ENCODE assay signal across 8 mouse cellular contexts in genomic region chr11:109610046-109610794, GRCm38 (mm10). TPM values are rescaled to one million over a fixed set of nuclear protein-coding genes. Genes with fewer than 3 reads are reported as not detected.
DNase-seq lines count a peak whose midpoint lies in the region; ATAC-seq and TF ChIP-seq lines count a peak whose summit lies in the region.

No protein-coding gene starts in this region.

- H3K9me3 ChIP-seq in heart, embryonic 11.5 days (replicated peaks; ENCODE audit: control insufficient read depth, low read length): no peaks in the 10 kb centered on the region
- H3K9me3 ChIP-seq in MEL (replicated peaks; ENCODE audit: insufficient read depth, low read length): no peaks in the 10 kb centered on the region
- H3K9me3 ChIP-seq in heart, postnatal 0 days (replicated peaks; ENCODE audit: control insufficient read depth, low read length): no peaks in the 10 kb centered on the region
- no peaks in the 10 kb centered on the region for H3K9me3 ChIP-seq in limb, embryonic 13.5 days
- no peaks in the 10 kb centered on the region for H3K9me3 ChIP-seq in stomach, embryonic 14.5 days (ENCODE audit: control insufficient read depth, low read depth, low read length)

- no peaks in the 10 kb centered on the region for H3K79me2 ChIP-seq in MEL (ENCODE audit: control insufficient read depth, insufficient read depth, low read length, poor library complexity)

- peak overlapping the region; percentile 86 for H3K4me2 ChIP-seq in heart, embryonic 11.5 days
- H3K4me2 ChIP-seq in heart, postnatal 0 days (ENCODE audit: low read depth, low read length): peak overlapping the region; percentile 83
- H3K4me2 ChIP-seq in limb, embryonic 13.5 days (replicated peaks): peak overlapping the region; percentile 76
- H3K4me2 ChIP-seq in stomach, embryonic 14.5 days (replicated peaks; ENCODE audit: low read depth, low read length): peak overlapping the region; percentile 72

- DNase-seq in heart, adult 11 months: no peak
- no peak for DNase-seq in MEL (ENCODE audit: low read depth, low spot score)
- no peak for DNase-seq in heart, postnatal 0 days (ENCODE audit: low spot score)
- no peak for DNase-seq in spleen, postnatal 4 days (ENCODE audit: low spot score in 2 of 2)

- ATAC-seq in heart, embryonic 11.5 days (replicated peaks; ENCODE audit: insufficient number of reproducible peaks, low FRiP score, low TSS enrichment): no peak
- ATAC-seq in heart, postnatal 0 days (ENCODE audit: insufficient read depth, low read depth): no peak
- no peak for ATAC-seq in limb, embryonic 13.5 days (ENCODE audit: low FRiP score, low read depth)
- ATAC-seq in stomach, embryonic 14.5 days (ENCODE audit: insufficient number of reproducible peaks, insufficient read depth, low FRiP score, low read depth): no peak
- no peak for ATAC-seq in megakaryocyte-erythroid progenitor cell, adult 5-6 weeks (replicated peaks; ENCODE audit: low FRiP score, low TSS enrichment, poor library complexity, severe bottlenecking)

- H3K27ac ChIP-seq in heart, embryonic 11.5 days (ENCODE audit: low read depth, low read length): peak overlapping the region; percentile 88
- H3K27ac ChIP-seq in MEL (ENCODE audit: control insufficient read depth, low read depth, low read length): no peak overlapping the region
- peak overlapping the region; percentile 97 for H3K27ac ChIP-seq in heart, postnatal 0 days (ENCODE audit: low read depth)
- H3K27ac ChIP-seq in limb, embryonic 13.5 days: no peak overlapping the region
- H3K27ac ChIP-seq in stomach, embryonic 14.5 days (ENCODE audit: low read length): peak overlapping the region; percentile 69

- peak overlapping the region; percentile 91 for H3K9ac ChIP-seq in heart, embryonic 11.5 days (ENCODE audit: low read depth, low read length)
- peak overlapping the region; percentile 67 for H3K9ac ChIP-seq in MEL (ENCODE audit: control insufficient read depth, low read depth, low read length, poor library complexity, severe bottlenecking)
- peak overlapping the region; percentile 88 for H3K9ac ChIP-seq in heart, postnatal 0 days (replicated peaks; ENCODE audit: low read depth, low read length)
- H3K9ac ChIP-seq in limb, embryonic 13.5 days: peak overlapping the region; percentile 81
- peak overlapping the region; percentile 64 for H3K9ac ChIP-seq in stomach, embryonic 14.5 days (replicated peaks; ENCODE audit: low read depth, low read length)

- H3K27me3 ChIP-seq in heart, embryonic 11.5 days (ENCODE audit: control insufficient read depth, insufficient read depth, low read length): no peaks in the 10 kb centered on the region
- no peaks in the 10 kb centered on the region for H3K27me3 ChIP-seq in MEL (ENCODE audit: control insufficient read depth in 1 of 2, insufficient read depth in 2 of 2, low read length in 2 of 2)
- no peaks in the 10 kb centered on the region for H3K27me3 ChIP-seq in heart, postnatal 0 days (ENCODE audit: control insufficient read depth, insufficient read depth, low read length)
- no peaks in the 10 kb centered on the region for H3K27me3 ChIP-seq in limb, embryonic 13.5 days
- H3K27me3 ChIP-seq in stomach, embryonic 14.5 days (ENCODE audit: control insufficient read depth, insufficient read depth, low read length): no peaks in the 10 kb centered on the region

- TF ChIP-seq EP300 in MEL (IDR thresholded peaks at IDR 0.05; ENCODE audit: low read depth in 1 of 2, low read length in 2 of 2): no peak
- no peak for TF ChIP-seq EP300 in heart, postnatal 0 days (IDR thresholded peaks at IDR 0.05; ENCODE audit: low read depth)

- H3K4me1 ChIP-seq in heart, embryonic 11.5 days (ENCODE audit: control insufficient read depth, insufficient read depth, low read length): peaks cover 23% of the 10 kb centered on the region
- peaks cover 12 to 22% of the 10 kb centered on the region in 2 experiments for H3K4me1 ChIP-seq in MEL (ENCODE audit: control insufficient read depth in 1 of 2, insufficient read depth in 2 of 2, low read length in 2 of 2)
- H3K4me1 ChIP-seq in heart, postnatal 0 days (ENCODE audit: control insufficient read depth, insufficient read depth): peaks cover 14% of the 10 kb centered on the region
- H3K4me1 ChIP-seq in limb, embryonic 13.5 days: peaks cover 25% of the 10 kb centered on the region
- H3K4me1 ChIP-seq in stomach, embryonic 14.5 days (ENCODE audit: control insufficient read depth, insufficient read depth, low read length): peaks cover 19% of the 10 kb centered on the region

- no peaks in the 10 kb centered on the region for H3K36me3 ChIP-seq in heart, embryonic 11.5 days (ENCODE audit: control insufficient read depth, insufficient read depth, low read length)
- peaks cover 0 to 17% of the 10 kb centered on the region in 2 experiments; a peak in 2 of 4 replicates for H3K36me3 ChIP-seq in MEL (ENCODE audit: control insufficient read depth in 1 of 2, insufficient read depth in 2 of 2, low read length in 2 of 2)
- 0 out of 2 replicates have a peak, but pooled peaks cover 4% of the 10 kb centered on the region for H3K36me3 ChIP-seq in heart, postnatal 0 days (replicated peaks; ENCODE audit: control insufficient read depth, insufficient read depth, low read length)
- 0 out of 2 replicates have a peak, but pooled peaks cover 6% of the 10 kb centered on the region for H3K36me3 ChIP-seq in limb, embryonic 13.5 days
- no peaks in the 10 kb centered on the region for H3K36me3 ChIP-seq in stomach, embryonic 14.5 days (ENCODE audit: control insufficient read depth, insufficient read depth, low read length)

- TF ChIP-seq POLR2A in MEL (IDR thresholded peaks at IDR 0.05; ENCODE audit: control insufficient read depth in 1 of 2, insufficient read depth in 1 of 2, low read depth in 1 of 2, low read length in 2 of 2, poor library complexity in 1 of 2): no peak

- H3K4me3 ChIP-seq in heart, embryonic 11.5 days (ENCODE audit: low read depth, low read length): peak overlapping the region; percentile 82
- H3K4me3 ChIP-seq in MEL (ENCODE audit: control insufficient read depth in 1 of 2, insufficient read depth in 1 of 2, low read depth in 2 of 2, low read length in 2 of 2): peak overlapping the region; percentile 72 to 98
- H3K4me3 ChIP-seq in heart, postnatal 0 days (ENCODE audit: low read depth, low read length): peak overlapping the region; percentile 94
- peak overlapping the region; percentile 79 for H3K4me3 ChIP-seq in limb, embryonic 13.5 days
- H3K4me3 ChIP-seq in stomach, embryonic 14.5 days (ENCODE audit: low read depth, low read length): peak overlapping the region; percentile 84

- TF ChIP-seq CTCF in MEL (IDR thresholded peaks at IDR 0.05 in 2 of 3, conservative IDR thresholded peaks at IDR 0.05 in 1 of 3; ENCODE audit: control insufficient read depth in 1 of 3, insufficient read depth in 1 of 3, low read depth in 2 of 3, low read length in 3 of 3, poor library complexity in 1 of 3, severe bottlenecking in 1 of 3): no peak
- TF ChIP-seq CTCF in heart, postnatal 0 days (IDR thresholded peaks at IDR 0.05; ENCODE audit: low read depth): no peak

- TF ChIP-seq RAD21 in MEL (IDR thresholded peaks at IDR 0.05; ENCODE audit: low read depth, low read length): no peak

- 21% methylated on average over 9 of the region's 9 CpGs for WGBS in heart, embryonic 11.5 days (ENCODE audit: insufficient replicate concordance)
- WGBS in heart, postnatal 0 days: 18% methylated on average over 9 of the region's 9 CpGs
- 11% methylated on average over 9 of the region's 9 CpGs for WGBS in limb, embryonic 13.5 days
- 17% methylated on average over 9 of the region's 9 CpGs for WGBS in stomach, embryonic 14.5 days

TF ChIP-seq in MEL, 35 proteins besides CTCF, POLR2A, EP300 and RAD21:
- TF ChIP-seq MAX (IDR thresholded peaks at IDR 0.05; ENCODE audit: low read length) (no peak), TAL1 (IDR thresholded peaks at IDR 0.05; ENCODE audit: low read length) (no peak)

RNA-seq across cellular contexts. Expression of gene Wipi1, which starts 1.5 kb away (rescaled TPM):
- polyA plus RNA-seq in heart, embryonic 11.5 days (2014; fragmentation: Nextera tagmentation; extraction: Ambion mirVana): 23.6 and 27.1 TPM in 2 replicates
- 2.5 and 2.6 TPM in 2 replicates for total RNA-seq in MEL (2012; rRNA removed)
- polyA plus RNA-seq in MEL (2012; ENCODE audit: insufficient read depth in 1 of 2, insufficient read length in 2 of 2, low read depth in 1 of 2, low replicate concordance in 2 of 2, missing spikeins in 1 of 2): 1 to 10 TPM in 1 of 2 experiments, not detected in 1; 8.2 TPM
- total RNA-seq in heart, postnatal 0 days (2014; rRNA removed; ENCODE audit: low replicate concordance): 40.8 and 53.2 TPM in 2 replicates
- 65.4 and 67.1 TPM in 2 replicates for polyA plus RNA-seq in heart, postnatal 0 days (2015; fragmentation: Nextera tagmentation; extraction: Ambion mirVana)
- 51.0 and 52.7 TPM in 2 replicates for polyA plus RNA-seq in limb, embryonic 13.5 days (2015; fragmentation: Nextera tagmentation; extraction: Ambion mirVana)
- polyA plus RNA-seq in stomach, embryonic 14.5 days (2014; fragmentation: Nextera tagmentation; extraction: Ambion mirVana): 21.3 and 25.0 TPM in 2 replicates
- 21.2 and 30.6 TPM in 2 replicates for total RNA-seq in megakaryocyte-erythroid progenitor cell, adult 5-6 weeks (2014; fragmentation: Nextera tagmentation)
- total RNA-seq in megakaryocyte-erythroid progenitor cell, adult 5-6 weeks (2017): 5.9 and 9.0 TPM in 2 replicates

RNA-seq across cellular contexts. Expression of gene Prkar1a, which starts 39.0 kb away (rescaled TPM):
- 435 and 522 TPM in 2 replicates for polyA plus RNA-seq in heart, embryonic 11.5 days (2014; fragmentation: Nextera tagmentation; extraction: Ambion mirVana)
- total RNA-seq in MEL (2012; rRNA removed): 69.6 and 70.2 TPM in 2 replicates
- 100 to 1,000 TPM in 1 of 2 experiments, not detected in 1; 152 TPM for polyA plus RNA-seq in MEL (2012; ENCODE audit: insufficient read depth in 1 of 2, insufficient read length in 2 of 2, low read depth in 1 of 2, low replicate concordance in 2 of 2, missing spikeins in 1 of 2)
- 163 and 237 TPM in 2 replicates for total RNA-seq in heart, postnatal 0 days (2014; rRNA removed; ENCODE audit: low replicate concordance)
- 483 and 530 TPM in 2 replicates for polyA plus RNA-seq in heart, postnatal 0 days (2015; fragmentation: Nextera tagmentation; extraction: Ambion mirVana)
- 346 and 360 TPM in 2 replicates for polyA plus RNA-seq in limb, embryonic 13.5 days (2015; fragmentation: Nextera tagmentation; extraction: Ambion mirVana)
- polyA plus RNA-seq in stomach, embryonic 14.5 days (2014; fragmentation: Nextera tagmentation; extraction: Ambion mirVana): 340 and 351 TPM in 2 replicates
- total RNA-seq in megakaryocyte-erythroid progenitor cell, adult 5-6 weeks (2014; fragmentation: Nextera tagmentation): 93.1 and 106 TPM in 2 replicates
- 72.0 and 76.5 TPM in 2 replicates for total RNA-seq in megakaryocyte-erythroid progenitor cell, adult 5-6 weeks (2017)

Comparison
In these comparisons a context has a peak if more than half of its experiments do, and no peak if none do; other contexts are left out.
1. H3K27ac ChIP-seq: peak in heart, embryonic 11.5 days (single experiment), heart, postnatal 0 days (single experiment) and stomach, embryonic 14.5 days (single experiment); none in MEL (single experiment) and limb, embryonic 13.5 days (single experiment).
2. Peak in every context shown above with its lines, with median percentiles within 50 percentile points of each other: H3K4me2 ChIP-seq, H3K4me3 ChIP-seq and H3K9ac ChIP-seq.